Mouse (Mus musculus) thymus, adult 2 months (tissue): ENCODE data around the gene Ets2.

Source experiments
- CTCF ChIP-seq: fragments of 200-500 bp; IDR thresholded peaks from 2 replicates; pipeline ENCODE4 v1.5.1; 2012; ENCODE audit warnings: mild to moderate bottlenecking, control low read depth, low read length, moderate library complexity, borderline replicate concordance; ENCODE audit not compliant: control insufficient read depth, poor library complexity, insufficient read depth; ENCODE audit errors: extremely low read depth
- POLR2A ChIP-seq: fragments of 200-500 bp; IDR thresholded peaks from 2 replicates; pipeline ENCODE4 v1.6.1; 2012; ENCODE audit warnings: mild to moderate bottlenecking, low read length, control low read depth, moderate library complexity; ENCODE audit not compliant: control insufficient read depth, poor library complexity, insufficient read depth; ENCODE audit errors: extremely low read depth

DNA sequence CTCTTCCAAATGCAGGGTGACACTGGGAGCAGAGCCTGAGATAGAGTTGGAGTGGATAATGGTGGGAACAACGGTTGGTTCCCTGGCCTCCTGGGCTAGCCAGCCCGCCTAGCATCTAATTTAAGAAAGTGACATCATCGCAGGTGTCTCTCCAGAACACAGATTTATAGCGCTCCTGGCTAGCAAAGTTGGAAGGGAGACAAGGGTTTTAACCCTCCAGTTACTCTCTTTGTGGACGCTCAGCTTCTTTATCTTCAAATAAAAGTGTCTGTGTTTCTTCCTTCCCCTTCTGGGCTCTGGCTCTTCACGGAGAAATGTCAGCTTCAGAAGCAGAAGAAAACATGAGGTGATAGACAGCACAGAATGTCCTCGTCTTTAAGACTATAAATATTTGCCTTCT lies 51.4 kb downstream of the Ets2 start:
- TF ChIP-seq POLR2A (no peak), CTCF (no peak)
